Comparison of ENCODE assay signal across 14 mouse cellular contexts in the genomic region with DNA sequence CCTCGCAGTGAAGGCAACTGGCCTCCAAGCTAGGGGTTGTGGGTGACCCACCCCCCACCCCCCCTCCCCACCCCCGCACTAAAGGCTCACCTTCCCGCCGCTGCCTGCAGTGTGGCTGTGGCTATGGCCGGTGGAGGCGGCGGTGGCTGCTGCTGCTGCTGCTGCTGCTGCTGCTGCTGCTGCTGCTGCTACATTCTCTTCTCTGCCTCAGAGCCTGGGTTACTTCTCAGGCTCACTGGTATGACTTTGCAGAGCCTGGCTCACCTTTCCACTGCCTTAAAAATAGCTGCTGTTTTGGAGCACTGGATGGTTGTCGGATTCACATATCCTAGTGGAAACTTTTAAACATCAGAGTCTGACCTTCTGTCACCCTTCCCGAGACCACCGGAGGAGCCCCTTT. TPM values are rescaled to one million over a fixed set of nuclear protein-coding genes. Genes with fewer than 3 reads are reported as not detected.
DNase-seq lines count a peak whose midpoint lies in the region; ATAC-seq and TF ChIP-seq lines count a peak whose summit lies in the region.
"Had no signal": no experiment of that assay in that cellular context is flagged by ENCODE, and none has a peak within 500 bp of the region (broad histone marks: within the 10 kb centered on the region; RNA-seq: fewer than 3 reads in every experiment).

No protein-coding gene starts in this region.

- no peaks in the 10 kb centered on the region for H3K36me3 ChIP-seq in heart, embryonic 13.5 days
- H3K36me3 ChIP-seq in heart, adult 2 months (ENCODE audit: control insufficient read depth, insufficient read depth, low read length): no peaks in the 10 kb centered on the region
- H3K36me3 ChIP-seq in stomach, embryonic 16.5 days (ENCODE audit: control insufficient read depth, insufficient read depth, low read length): no peaks in the 10 kb centered on the region
- H3K36me3 ChIP-seq in stomach, postnatal 0 days (ENCODE audit: control insufficient read depth, insufficient read depth, low read length): no peaks in the 10 kb centered on the region
- H3K36me3 ChIP-seq in limb, embryonic 11.5 days (ENCODE audit: control insufficient read depth, insufficient read depth, low read length): no peaks in the 10 kb centered on the region
- H3K36me3 ChIP-seq: limb, embryonic 15.5 days had no signal

- peaks cover 79% of the 10 kb centered on the region for H3K4me1 ChIP-seq in heart, embryonic 13.5 days
- H3K4me1 ChIP-seq in heart, adult 2 months (ENCODE audit: control insufficient read depth, insufficient read depth, low read length): no peaks in the 10 kb centered on the region; the same call in 1 of the 2 replicates
- peaks cover 35% of the 10 kb centered on the region for H3K4me1 ChIP-seq in stomach, embryonic 16.5 days (ENCODE audit: control insufficient read depth, insufficient read depth, low read length)
- H3K4me1 ChIP-seq in stomach, postnatal 0 days (replicated peaks; ENCODE audit: control insufficient read depth, insufficient read depth): peaks cover 2% of the 10 kb centered on the region; the same call in 1 of the 2 replicates
- H3K4me1 ChIP-seq in limb, embryonic 11.5 days (ENCODE audit: control insufficient read depth, insufficient read depth, low read length): peaks cover 60% of the 10 kb centered on the region

- no peaks in the 10 kb centered on the region for H3K9me3 ChIP-seq in heart, embryonic 13.5 days
- no peaks in the 10 kb centered on the region for H3K9me3 ChIP-seq in stomach, embryonic 16.5 days (replicated peaks; ENCODE audit: control insufficient read depth, low read length)
- no peaks in the 10 kb centered on the region for H3K9me3 ChIP-seq in stomach, postnatal 0 days (ENCODE audit: control insufficient read depth, low read length)
- H3K9me3 ChIP-seq in limb, embryonic 11.5 days (ENCODE audit: control insufficient read depth, low read length): no peaks in the 10 kb centered on the region
- H3K9me3 ChIP-seq: limb, embryonic 15.5 days had no signal

- no peak for ATAC-seq in heart, embryonic 13.5 days (ENCODE audit: extremely low read depth, insufficient number of reproducible peaks, low FRiP score, low TSS enrichment)
- ATAC-seq in stomach, embryonic 16.5 days (ENCODE audit: insufficient read depth, low FRiP score): no peak
- no peak for ATAC-seq in stomach, postnatal 0 days (ENCODE audit: low FRiP score, low TSS enrichment)
- no peak for ATAC-seq in limb, embryonic 11.5 days (ENCODE audit: insufficient number of reproducible peaks, low FRiP score, low TSS enrichment, low read depth)
- ATAC-seq in megakaryocyte-erythroid progenitor cell, adult 5-6 weeks (replicated peaks; ENCODE audit: low FRiP score, low TSS enrichment, poor library complexity, severe bottlenecking): no peak

- H3K27me3 ChIP-seq in heart, embryonic 13.5 days (replicated peaks): no peaks in the 10 kb centered on the region
- no peaks in the 10 kb centered on the region for H3K27me3 ChIP-seq in heart, adult 2 months (ENCODE audit: control insufficient read depth, insufficient read depth, low read length)
- no peaks in the 10 kb centered on the region for H3K27me3 ChIP-seq in stomach, embryonic 16.5 days (ENCODE audit: control insufficient read depth, insufficient read depth, low read length)
- no peaks in the 10 kb centered on the region for H3K27me3 ChIP-seq in stomach, postnatal 0 days (ENCODE audit: control insufficient read depth, insufficient read depth, low read length)
- no peaks in the 10 kb centered on the region for H3K27me3 ChIP-seq in limb, embryonic 11.5 days (ENCODE audit: control insufficient read depth, insufficient read depth, low read length)
- H3K27me3 ChIP-seq: limb, embryonic 15.5 days had no signal

- no peak for TF ChIP-seq POLR2A in heart, adult 2 months (IDR thresholded peaks at IDR 0.05; ENCODE audit: insufficient read depth, low read depth, low read length)

- H3K79me2 ChIP-seq in heart, adult 2 months (replicated peaks; ENCODE audit: control insufficient read depth, insufficient read depth, low read length): no peaks in the 10 kb centered on the region

- H3K9ac ChIP-seq in heart, embryonic 13.5 days: peak overlapping the region; percentile 42
- no peak overlapping the region for H3K9ac ChIP-seq in heart, adult 2 months (ENCODE audit: low read depth, low read length)
- H3K9ac ChIP-seq in stomach, embryonic 16.5 days (ENCODE audit: low read length): peak overlapping the region; percentile 31; the same call in 1 of the 2 replicates
- H3K9ac ChIP-seq in stomach, postnatal 0 days (ENCODE audit: low read length): no peak overlapping the region
- H3K9ac ChIP-seq in limb, embryonic 11.5 days (ENCODE audit: low read length): 0 out of 2 replicates have a peak overlapping the region, but pooled peaks have one; percentile 27
- H3K9ac ChIP-seq: limb, embryonic 15.5 days had no signal

- H3K4me3 ChIP-seq in heart, embryonic 13.5 days: no peak overlapping the region
- no peak overlapping the region for H3K4me3 ChIP-seq in heart, adult 2 months
- H3K4me3 ChIP-seq in stomach, embryonic 16.5 days (replicated peaks; ENCODE audit: low read length): no peak overlapping the region
- H3K4me3 ChIP-seq in stomach, postnatal 0 days (ENCODE audit: low read depth, low read length): no peak overlapping the region
- H3K4me3 ChIP-seq in limb, embryonic 11.5 days (ENCODE audit: low read depth, low read length): no peak overlapping the region
- H3K4me3 ChIP-seq: limb, embryonic 15.5 days had no signal

- DNase-seq in heart, adult 2 months: no peak
- DNase-seq in stomach, postnatal 0 days (ENCODE audit: low spot score): no peak
- peak; percentile 50 for DNase-seq in limb, embryonic 11.5 days (ENCODE audit: low spot score)
- peak; percentile 51 for DNase-seq in skeletal muscle tissue, adult 2 months (ENCODE audit: low read depth, low spot score)
- DNase-seq in frontal cortex, postnatal 10 days (ENCODE audit: low spot score in 2 of 2): no peak
- DNase-seq: cerebellum, adult 9-11 months; kidney, adult 9 months; layer of hippocampus, adult 9-11 months; lung, postnatal 4 days; right cerebral cortex, postnatal 4 days had no signal

- no peak for TF ChIP-seq EP300 in heart, adult 2 months (IDR thresholded peaks at IDR 0.05; ENCODE audit: insufficient read depth, low read depth, low read length)
- no peak for TF ChIP-seq EP300 in stomach, postnatal 0 days (optimal IDR thresholded peaks at IDR 0.05)

- peak overlapping the region; percentile 42 for H3K4me2 ChIP-seq in heart, embryonic 13.5 days
- H3K4me2 ChIP-seq in stomach, embryonic 16.5 days (ENCODE audit: low read depth, low read length): no peak overlapping the region
- H3K4me2 ChIP-seq in stomach, postnatal 0 days (replicated peaks; ENCODE audit: low read depth): no peak overlapping the region
- H3K4me2 ChIP-seq in limb, embryonic 11.5 days (ENCODE audit: low read depth, severe bottlenecking): peak overlapping the region; percentile 27
- H3K4me2 ChIP-seq: limb, embryonic 15.5 days had no signal

- 14% methylated on average over 10 of the region's 10 CpGs for WGBS in heart, embryonic 13.5 days
- 35% methylated on average over 10 of the region's 10 CpGs for WGBS in heart, adult 2 months
- 25% methylated on average over 10 of the region's 10 CpGs for WGBS in stomach, embryonic 16.5 days
- 27% methylated on average over 7 of the region's 10 CpGs for WGBS in stomach, postnatal 0 days
- WGBS in limb, embryonic 11.5 days: under 1% methylated on average over 10 of the region's 10 CpGs

- TF ChIP-seq CTCF in heart, adult 2 months (IDR thresholded peaks at IDR 0.05): no peak
- TF ChIP-seq CTCF in stomach, postnatal 0 days (IDR thresholded peaks at IDR 0.05; ENCODE audit: low read depth): no peak

- intact Hi-C loops in heart, adult 2 months (cut with DNase I): no loop called here

- H3K27ac ChIP-seq in heart, embryonic 13.5 days (replicated peaks): peak overlapping the region; percentile 26; the same call in 1 of the 2 replicates
- H3K27ac ChIP-seq in heart, adult 2 months: no peak overlapping the region
- no peak overlapping the region for H3K27ac ChIP-seq in stomach, embryonic 16.5 days (ENCODE audit: low read length)
- no peak overlapping the region for H3K27ac ChIP-seq in stomach, postnatal 0 days (replicated peaks)
- peak overlapping the region; percentile 76 for H3K27ac ChIP-seq in limb, embryonic 11.5 days (replicated peaks; ENCODE audit: low read depth, low read length)
- H3K27ac ChIP-seq: limb, embryonic 15.5 days had no signal

RNA-seq across cellular contexts. Expression of a gene that starts 11.0 kb away (rescaled TPM):
- polyA plus RNA-seq in heart, embryonic 13.5 days (2015; fragmentation: Nextera tagmentation; extraction: Ambion mirVana): 40.1 and 41.9 TPM in 2 replicates
- 10 to 100 TPM; 11.4 to 11.8 TPM for total RNA-seq in heart, adult 2 months (2021)
- 3.9 and 6.8 TPM in 2 replicates for polyA plus RNA-seq in heart, adult 2 months (2012; rRNA removed)
- 35.3 and 36.7 TPM in 2 replicates for polyA plus RNA-seq in stomach, embryonic 16.5 days (2015; fragmentation: Nextera tagmentation; extraction: Ambion mirVana)
- 12.4 and 13.6 TPM in 2 replicates for polyA plus RNA-seq in stomach, postnatal 0 days (2015; fragmentation: Nextera tagmentation; extraction: Ambion mirVana)
- polyA plus RNA-seq in limb, embryonic 11.5 days (2014; fragmentation: Nextera tagmentation; extraction: Ambion mirVana): 57.5 and 60.1 TPM in 2 replicates
- 14.2 and 22.4 TPM in 2 replicates for total RNA-seq in megakaryocyte-erythroid progenitor cell, adult 5-6 weeks (2014; fragmentation: Nextera tagmentation)
- total RNA-seq in megakaryocyte-erythroid progenitor cell, adult 5-6 weeks (2017): 8.4 and 12.3 TPM in 2 replicates

Comparison
In these comparisons a context has a peak if more than half of its experiments do, and no peak if none do; other contexts are left out.
1. H3K27ac ChIP-seq: peak in heart, embryonic 13.5 days (single experiment) and limb, embryonic 11.5 days (single experiment); none in heart, adult 2 months (single experiment), stomach, embryonic 16.5 days (single experiment) and stomach, postnatal 0 days (single experiment).
2. H3K9ac ChIP-seq: peak in heart, embryonic 13.5 days (single experiment), stomach, embryonic 16.5 days (single experiment) and limb, embryonic 11.5 days (single experiment); none in heart, adult 2 months (single experiment) and stomach, postnatal 0 days (single experiment).
3. H3K4me2 ChIP-seq: peak in heart, embryonic 13.5 days (single experiment) and limb, embryonic 11.5 days (single experiment); none in stomach, embryonic 16.5 days (single experiment) and stomach, postnatal 0 days (single experiment).
4. DNase-seq: peak in limb, embryonic 11.5 days (single experiment) and skeletal muscle tissue, adult 2 months (single experiment); none in heart, adult 2 months (0 of 2), stomach, postnatal 0 days (single experiment) and frontal cortex, postnatal 10 days (0 of 2).